Mouse (Mus musculus): ENCODE measurements around the gene Smarcc2.

GRCm38 (mm10) chr10:128493319-128493694 lies 34.3 kb downstream of the Smarcc2 start:
- TF ChIP-seq CTCF (IDR thresholded peaks at IDR 0.05; ENCODE audit: low read depth) = no peak
- TF ChIP-seq EP300 (IDR thresholded peaks at IDR 0.05; ENCODE audit: low read depth) = no peak

All from heart, postnatal 0 days (tissue).